Mouse (Mus musculus) thymus, adult 2 months (tissue): Measurements from ENCODE around the gene Brf1.

Experiments
- CTCF ChIP-seq: fragments of 200-500 bp; IDR thresholded peaks from 2 replicates; pipeline ENCODE4 v1.5.1; 2012; ENCODE audit warnings: mild to moderate bottlenecking, control low read depth, low read length, moderate library complexity, borderline replicate concordance; ENCODE audit not compliant: control insufficient read depth, poor library complexity, insufficient read depth; ENCODE audit errors: extremely low read depth
- POLR2A ChIP-seq: fragments of 200-500 bp; IDR thresholded peaks from 2 replicates; pipeline ENCODE4 v1.6.1; 2012; ENCODE audit warnings: mild to moderate bottlenecking, low read length, control low read depth, moderate library complexity; ENCODE audit not compliant: control insufficient read depth, poor library complexity, insufficient read depth; ENCODE audit errors: extremely low read depth

GRCm38 (mm10) chr12:112950761-112951129 is 49.8 kb downstream of the Brf1 start:
- TF ChIP-seq POLR2A = no peak
- TF ChIP-seq CTCF = no peak
